ENCODE assay signal across 17 mouse cellular contexts in genomic region chr2:127991656-127992055, GRCm38 (mm10).
A peak's percentile ranks its signal among the peaks of the same experiment; 100 is the strongest.
DNase-seq lines count a peak whose midpoint lies in the region; ATAC-seq and TF ChIP-seq lines count a peak whose summit lies in the region.
"Had no signal": no experiment of that assay in that cellular context is flagged by ENCODE, and none has a peak within 500 bp of the region (broad histone marks: within the 10 kb centered on the region; RNA-seq: fewer than 3 reads in every experiment).

No protein-coding gene starts in this region.

- H3K27me3 ChIP-seq in liver, adult 2 months (ENCODE audit: control insufficient read depth, insufficient read depth, low read length): no peaks in the 10 kb centered on the region
- no peaks in the 10 kb centered on the region for H3K27me3 ChIP-seq in lung, embryonic 15.5 days
- no peaks in the 10 kb centered on the region for H3K27me3 ChIP-seq in midbrain, embryonic 14.5 days (ENCODE audit: control insufficient read depth, insufficient read depth, low read length)
- H3K27me3 ChIP-seq: embryonic facial prominence, embryonic 13.5 days; limb, embryonic 13.5 days; neural tube, embryonic 13.5 days had no signal

- intact Hi-C loops in gastrocnemius, adult 2 months (cut with DNase I): no loop called here

- H3K9me3 ChIP-seq in lung, embryonic 15.5 days: no peaks in the 10 kb centered on the region
- no peaks in the 10 kb centered on the region for H3K9me3 ChIP-seq in midbrain, embryonic 14.5 days (ENCODE audit: control insufficient read depth, low read length)
- H3K9me3 ChIP-seq: embryonic facial prominence, embryonic 13.5 days; limb, embryonic 13.5 days; neural tube, embryonic 13.5 days had no signal

- 50% methylated on average over 1 of the region's 1 CpGs for WGBS in liver, adult 2 months
- WGBS in lung, embryonic 15.5 days: 59% methylated on average over 1 of the region's 1 CpGs
- 91% methylated on average over 1 of the region's 1 CpGs for WGBS in midbrain, embryonic 14.5 days

- peak; percentile 27; the same call in 1 of the 2 replicates for ATAC-seq in lung, embryonic 15.5 days (ENCODE audit: borderline replicate concordance, extremely low read depth, low FRiP score, low TSS enrichment)
- no peak for ATAC-seq in midbrain, embryonic 14.5 days (ENCODE audit: low FRiP score, low TSS enrichment)

- no peaks in the 10 kb centered on the region for H3K79me2 ChIP-seq in liver, adult 2 months (ENCODE audit: control insufficient read depth, insufficient read depth, low read length)

- no peak for TF ChIP-seq CTCF in gastrocnemius, adult 2 months (IDR thresholded peaks at IDR 0.05)
- TF ChIP-seq CTCF in liver, adult 2 months (IDR thresholded peaks at IDR 0.05; ENCODE audit: low read depth, low read length): no peak

- TF ChIP-seq POLR2A in liver, adult 2 months (IDR thresholded peaks at IDR 0.05; ENCODE audit: extremely low read depth, insufficient read depth, low read length): no peak

- no peak overlapping the region for H3K9ac ChIP-seq in liver, adult 2 months (ENCODE audit: low read depth, low read length)
- no peak overlapping the region for H3K9ac ChIP-seq in lung, embryonic 15.5 days
- H3K9ac ChIP-seq in midbrain, embryonic 14.5 days (replicated peaks; ENCODE audit: low read length): no peak overlapping the region
- H3K9ac ChIP-seq: embryonic facial prominence, embryonic 13.5 days; limb, embryonic 13.5 days; neural tube, embryonic 13.5 days had no signal

- no peak overlapping the region for H3K4me2 ChIP-seq in lung, embryonic 15.5 days
- H3K4me2 ChIP-seq in midbrain, embryonic 14.5 days (ENCODE audit: low read length): no peak overlapping the region
- H3K4me2 ChIP-seq: embryonic facial prominence, embryonic 13.5 days; limb, embryonic 13.5 days; neural tube, embryonic 13.5 days had no signal

- peak; percentile 27 for DNase-seq in gastrocnemius, adult 2 months
- DNase-seq in gastrocnemius, adult 8-10 months (ENCODE audit: low spot score in 2 of 2): no peak
- peak; percentile 36 for DNase-seq in liver, adult 2 months (ENCODE audit: extremely low read depth, low read depth, low spot score)
- DNase-seq in liver: no peak
- no peak for DNase-seq in midbrain, embryonic 14.5 days
- no peak for DNase-seq in frontal cortex, adult 2 months (ENCODE audit: extremely low spot score in 1 of 2, low spot score in 1 of 2)
- DNase-seq: adrenal gland, postnatal 25 days; cerebellum, adult 8-10 months; kidney, adult 8-10 months; kidney, postnatal 25 days; layer of hippocampus, adult 9-11 months; right cerebral cortex, postnatal 4 days; thymus, postnatal 36 days had no signal

- H3K4me3 ChIP-seq in gastrocnemius, adult 2 months: no peak overlapping the region
- H3K4me3 ChIP-seq in liver, adult 2 months (ENCODE audit: insufficient read depth, low read depth, low read length): no peak overlapping the region
- no peak overlapping the region for H3K4me3 ChIP-seq in lung, embryonic 15.5 days
- H3K4me3 ChIP-seq in midbrain, embryonic 14.5 days (replicated peaks; ENCODE audit: low read depth, low read length): no peak overlapping the region
- H3K4me3 ChIP-seq: embryonic facial prominence, embryonic 13.5 days; limb, embryonic 13.5 days; neural tube, embryonic 13.5 days had no signal

- H3K36me3 ChIP-seq in liver, adult 2 months (ENCODE audit: control insufficient read depth, insufficient read depth, low read length): no peaks in the 10 kb centered on the region
- no peaks in the 10 kb centered on the region for H3K36me3 ChIP-seq in lung, embryonic 15.5 days
- H3K36me3 ChIP-seq in midbrain, embryonic 14.5 days (ENCODE audit: control insufficient read depth, insufficient read depth, low read length): no peaks in the 10 kb centered on the region
- H3K36me3 ChIP-seq: embryonic facial prominence, embryonic 13.5 days; limb, embryonic 13.5 days; neural tube, embryonic 13.5 days had no signal

- H3K27ac ChIP-seq in gastrocnemius, adult 2 months: no peak overlapping the region
- no peak overlapping the region for H3K27ac ChIP-seq in liver, adult 2 months (replicated peaks; ENCODE audit: insufficient read depth, low read depth, low read length)
- peak overlapping the region; percentile 78 for H3K27ac ChIP-seq in lung, embryonic 15.5 days
- no peak overlapping the region for H3K27ac ChIP-seq in midbrain, embryonic 14.5 days (replicated peaks; ENCODE audit: low read depth, low read length)
- H3K27ac ChIP-seq: embryonic facial prominence, embryonic 13.5 days; limb, embryonic 13.5 days; neural tube, embryonic 13.5 days had no signal

- H3K4me1 ChIP-seq in liver, adult 2 months (ENCODE audit: control insufficient read depth, insufficient read depth, low read length): peaks cover 8% of the 10 kb centered on the region; the same call in 1 of the 2 replicates
- peaks cover 26% of the 10 kb centered on the region for H3K4me1 ChIP-seq in lung, embryonic 15.5 days
- H3K4me1 ChIP-seq in midbrain, embryonic 14.5 days (ENCODE audit: control insufficient read depth, insufficient read depth, low read length): no peaks in the 10 kb centered on the region
- H3K4me1 ChIP-seq: limb, embryonic 13.5 days had no signal

Comparison
In these comparisons a context has a peak if more than half of its experiments do, and no peak if none do; other contexts are left out.
1. DNase-seq: peak in gastrocnemius, adult 2 months (single experiment) and liver, adult 2 months (single experiment); none in gastrocnemius, adult 8-10 months (0 of 2), liver (single experiment), midbrain, embryonic 14.5 days (single experiment) and frontal cortex, adult 2 months (0 of 2).